Comparison of ENCODE assay signal across 8 mouse cellular contexts in the genomic region with DNA sequence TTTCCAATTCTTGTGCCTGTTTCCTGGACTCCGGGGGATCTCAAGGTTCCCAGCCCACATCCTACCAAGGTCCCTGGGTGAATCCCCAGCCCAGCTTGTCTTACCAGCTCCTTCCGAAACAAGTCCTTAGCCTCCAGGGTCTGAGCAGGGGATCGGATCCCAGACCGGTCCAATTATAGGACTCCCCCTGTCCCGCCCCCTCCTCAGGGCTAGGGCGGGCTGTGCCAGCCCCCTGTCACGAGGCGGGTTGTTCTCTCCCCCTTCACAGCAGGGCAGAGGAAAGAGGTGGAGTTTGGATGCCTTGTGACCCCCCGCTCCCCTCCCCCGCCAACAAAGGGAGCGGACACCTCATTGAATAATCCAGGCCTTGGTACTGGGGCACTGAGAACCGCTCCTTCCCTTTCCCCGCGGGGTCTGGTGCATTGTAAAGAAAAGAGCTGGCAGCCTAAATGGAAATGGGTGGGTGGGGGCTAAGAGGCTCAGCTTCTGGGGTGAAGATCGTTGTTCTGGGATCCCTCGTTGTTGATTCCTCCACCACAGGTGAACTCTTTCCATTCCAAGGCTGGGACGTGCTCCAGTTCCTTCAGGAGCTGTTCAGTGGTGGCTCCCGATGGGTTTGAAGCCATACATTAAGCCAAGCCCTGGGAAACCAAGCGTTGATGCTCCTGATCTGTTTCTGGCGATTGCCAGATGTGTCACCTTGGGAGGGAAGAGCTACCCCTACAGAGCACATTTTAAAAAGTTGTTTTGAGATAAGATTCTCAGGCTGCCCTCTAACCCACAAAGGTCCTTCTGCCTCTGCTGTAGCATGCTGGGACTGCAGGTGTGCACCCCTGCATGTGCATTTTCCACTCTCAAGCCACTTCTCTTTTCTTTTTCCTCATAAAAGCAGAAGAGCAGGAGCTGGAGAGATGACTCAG. TPM values are rescaled to one million over a fixed set of nuclear protein-coding genes. Genes with fewer than 3 reads are reported as not detected.
DNase-seq lines count a peak whose midpoint lies in the region; ATAC-seq and TF ChIP-seq lines count a peak whose summit lies in the region.

Apoe (minus strand) TSS at position 282 of the 920 bp plus-strand sequence.

- ATAC-seq in heart, embryonic 11.5 days (replicated peaks; ENCODE audit: insufficient number of reproducible peaks, low FRiP score, low TSS enrichment), result peak; percentile 50; the same call in 1 of the 2 replicates
- ATAC-seq in kidney, embryonic 14.5 days (ENCODE audit: low FRiP score, low TSS enrichment), result peak; percentile 36
- ATAC-seq in limb, embryonic 14.5 days (ENCODE audit: low FRiP score, low read depth), result peak; percentile 47; the same call in 1 of the 2 replicates
- peak; percentile 49; the same call in 1 of the 2 replicates for ATAC-seq in midbrain, embryonic 13.5 days
- peak; percentile 33; the same call in 1 of the 2 replicates for ATAC-seq in stomach, embryonic 16.5 days (ENCODE audit: insufficient read depth, low FRiP score)

- TF ChIP-seq POLR2A in limb, embryonic 14.5 days (IDR thresholded peaks at IDR 0.05; ENCODE audit: borderline replicate concordance, extremely low read depth, insufficient read depth, insufficient read length), result no peak

- peak; percentile 58 for DNase-seq in ovary, adult 18-20 months (ENCODE audit: low spot score)
- DNase-seq in ovary, postnatal 10 days (ENCODE audit: low spot score), result no peak
- peak; percentile 16 for DNase-seq in limb, embryonic 14.5 days (ENCODE audit: low spot score)

- peaks cover 4% of the 10 kb centered on the region; the same call in 1 of the 2 replicates for H3K9me3 ChIP-seq in erythroblast, embryonic 14.5 days (ENCODE audit: control insufficient read depth, low read length)
- no peaks in the 10 kb centered on the region for H3K9me3 ChIP-seq in heart, embryonic 11.5 days (replicated peaks; ENCODE audit: control insufficient read depth, low read length)
- no peaks in the 10 kb centered on the region for H3K9me3 ChIP-seq in kidney, embryonic 14.5 days (ENCODE audit: control insufficient read depth, low read length)
- no peaks in the 10 kb centered on the region; the same call in 1 of the 2 replicates for H3K9me3 ChIP-seq in limb, embryonic 14.5 days (ENCODE audit: control insufficient read depth, low read length)
- H3K9me3 ChIP-seq in midbrain, embryonic 13.5 days, result no peaks in the 10 kb centered on the region
- no peaks in the 10 kb centered on the region for H3K9me3 ChIP-seq in stomach, embryonic 16.5 days (replicated peaks; ENCODE audit: control insufficient read depth, low read length)

- H3K36me3 ChIP-seq in erythroblast, embryonic 14.5 days (ENCODE audit: control insufficient read depth), result peaks cover 43% of the 10 kb centered on the region
- peaks cover 12% of the 10 kb centered on the region for H3K36me3 ChIP-seq in heart, embryonic 11.5 days (ENCODE audit: control insufficient read depth, insufficient read depth, low read length)
- H3K36me3 ChIP-seq in kidney, embryonic 14.5 days (ENCODE audit: control insufficient read depth, insufficient read depth, low read length), result peaks cover 24% of the 10 kb centered on the region
- H3K36me3 ChIP-seq in limb, embryonic 14.5 days (ENCODE audit: control insufficient read depth, insufficient read depth, low read length), result peaks cover 16% of the 10 kb centered on the region
- H3K36me3 ChIP-seq in midbrain, embryonic 13.5 days, result peaks cover 33% of the 10 kb centered on the region
- H3K36me3 ChIP-seq in stomach, embryonic 16.5 days (ENCODE audit: control insufficient read depth, insufficient read depth, low read length), result peaks cover 8% of the 10 kb centered on the region; the same call in 1 of the 2 replicates

- H3K27ac ChIP-seq in heart, embryonic 11.5 days (ENCODE audit: low read depth, low read length), result peak within 1 kb of the TSS; percentile 41
- H3K27ac ChIP-seq in kidney, embryonic 14.5 days (ENCODE audit: low read depth, low read length), result 0 out of 2 replicates have a peak within 1 kb of the TSS, but pooled peaks have one; percentile 6
- no peak within 1 kb of the TSS for H3K27ac ChIP-seq in limb, embryonic 14.5 days (replicated peaks; ENCODE audit: low read depth, low read length)
- H3K27ac ChIP-seq in midbrain, embryonic 13.5 days, result peak within 1 kb of the TSS; percentile 4; the same call in 1 of the 2 replicates
- 0 out of 2 replicates have a peak within 1 kb of the TSS, but pooled peaks have one; percentile 31 for H3K27ac ChIP-seq in stomach, embryonic 16.5 days (ENCODE audit: low read length)

- peak within 1 kb of the TSS; percentile 57 for H3K4me3 ChIP-seq in erythroblast, embryonic 14.5 days (replicated peaks)
- peak within 1 kb of the TSS; percentile 46 for H3K4me3 ChIP-seq in heart, embryonic 11.5 days (ENCODE audit: low read depth, low read length)
- H3K4me3 ChIP-seq in kidney, embryonic 14.5 days (ENCODE audit: low read length), result peak within 1 kb of the TSS; percentile 21
- H3K4me3 ChIP-seq in limb, embryonic 14.5 days (replicated peaks; ENCODE audit: low read length), result peak within 1 kb of the TSS; percentile 31
- H3K4me3 ChIP-seq in midbrain, embryonic 13.5 days (replicated peaks), result peak within 1 kb of the TSS; percentile 36
- peak within 1 kb of the TSS; percentile 40 for H3K4me3 ChIP-seq in stomach, embryonic 16.5 days (replicated peaks; ENCODE audit: low read length)

- 2% methylated on average over 19 of the region's 20 CpGs for WGBS in heart, embryonic 11.5 days (ENCODE audit: insufficient replicate concordance)
- 3% methylated on average over 20 of the region's 20 CpGs for WGBS in kidney, embryonic 14.5 days
- 2% methylated on average over 20 of the region's 20 CpGs for WGBS in limb, embryonic 14.5 days
- WGBS in midbrain, embryonic 13.5 days, result 2% methylated on average over 19 of the region's 20 CpGs
- WGBS in stomach, embryonic 16.5 days, result 5% methylated on average over 20 of the region's 20 CpGs

- H3K27me3 ChIP-seq in erythroblast, embryonic 14.5 days (ENCODE audit: control insufficient read depth), result peaks cover 35% of the 10 kb centered on the region
- H3K27me3 ChIP-seq in heart, embryonic 11.5 days (ENCODE audit: control insufficient read depth, insufficient read depth, low read length), result no peaks in the 10 kb centered on the region
- no peaks in the 10 kb centered on the region for H3K27me3 ChIP-seq in kidney, embryonic 14.5 days (ENCODE audit: control insufficient read depth, insufficient read depth, low read length)
- H3K27me3 ChIP-seq in limb, embryonic 14.5 days (ENCODE audit: control insufficient read depth, insufficient read depth, low read length), result no peaks in the 10 kb centered on the region
- H3K27me3 ChIP-seq in midbrain, embryonic 13.5 days, result no peaks in the 10 kb centered on the region
- H3K27me3 ChIP-seq in stomach, embryonic 16.5 days (ENCODE audit: control insufficient read depth, insufficient read depth, low read length), result no peaks in the 10 kb centered on the region

- peak within 1 kb of the TSS; percentile 72 for H3K9ac ChIP-seq in heart, embryonic 11.5 days (ENCODE audit: low read depth, low read length)
- peak within 1 kb of the TSS; percentile 46 for H3K9ac ChIP-seq in kidney, embryonic 14.5 days (ENCODE audit: low read depth, low read length)
- H3K9ac ChIP-seq in limb, embryonic 14.5 days (ENCODE audit: low read depth, low read length, severe bottlenecking), result peak within 1 kb of the TSS; percentile 53
- H3K9ac ChIP-seq in midbrain, embryonic 13.5 days (replicated peaks), result peak within 1 kb of the TSS; percentile 66
- H3K9ac ChIP-seq in stomach, embryonic 16.5 days (ENCODE audit: low read length), result peak within 1 kb of the TSS; percentile 51

- H3K4me2 ChIP-seq in heart, embryonic 11.5 days, result peak within 1 kb of the TSS; percentile 85
- peak within 1 kb of the TSS; percentile 60 for H3K4me2 ChIP-seq in kidney, embryonic 14.5 days (replicated peaks; ENCODE audit: low read depth, low read length)
- peak within 1 kb of the TSS; percentile 73 for H3K4me2 ChIP-seq in limb, embryonic 14.5 days (replicated peaks; ENCODE audit: low read depth, low read length, severe bottlenecking)
- peak within 1 kb of the TSS; percentile 64 for H3K4me2 ChIP-seq in midbrain, embryonic 13.5 days (replicated peaks)
- peak within 1 kb of the TSS; percentile 50 for H3K4me2 ChIP-seq in stomach, embryonic 16.5 days (ENCODE audit: low read depth, low read length)

- H3K4me1 ChIP-seq in erythroblast, embryonic 14.5 days (ENCODE audit: control insufficient read depth), result peaks cover 60% of the 10 kb centered on the region
- H3K4me1 ChIP-seq in heart, embryonic 11.5 days (ENCODE audit: control insufficient read depth, insufficient read depth, low read length), result peaks cover 32% of the 10 kb centered on the region
- peaks cover 12% of the 10 kb centered on the region; the same call in 1 of the 2 replicates for H3K4me1 ChIP-seq in kidney, embryonic 14.5 days (ENCODE audit: control insufficient read depth, insufficient read depth, low read length)
- H3K4me1 ChIP-seq in limb, embryonic 14.5 days (ENCODE audit: control insufficient read depth, insufficient read depth, low read length), result peaks cover 16% of the 10 kb centered on the region
- H3K4me1 ChIP-seq in midbrain, embryonic 13.5 days (replicated peaks), result peaks cover 21% of the 10 kb centered on the region
- peaks cover 34% of the 10 kb centered on the region for H3K4me1 ChIP-seq in stomach, embryonic 16.5 days (ENCODE audit: control insufficient read depth, insufficient read depth, low read length)

RNA-seq across cellular contexts. Expression of gene Apoe, which starts in this region (rescaled TPM):
- polyA plus RNA-seq in erythroblast, embryonic 14.5 days (2012), result 12.1 and 14.3 TPM in 2 replicates
- 357 and 371 TPM in 2 replicates for polyA plus RNA-seq in heart, embryonic 11.5 days (2014; fragmentation: Nextera tagmentation; extraction: Ambion mirVana)
- 175 and 184 TPM in 2 replicates for polyA plus RNA-seq in kidney, embryonic 14.5 days (2014; fragmentation: Nextera tagmentation; extraction: Ambion mirVana)
- 365 and 376 TPM in 2 replicates for polyA plus RNA-seq in limb, embryonic 14.5 days (2012; rRNA removed)
- 413 and 469 TPM in 2 replicates for polyA plus RNA-seq in limb, embryonic 14.5 days (2014; fragmentation: Nextera tagmentation; extraction: Ambion mirVana)
- 173 and 194 TPM in 2 replicates for polyA plus RNA-seq in midbrain, embryonic 13.5 days (2015; fragmentation: Nextera tagmentation; extraction: Ambion mirVana)
- 385 and 438 TPM in 2 replicates for polyA plus RNA-seq in stomach, embryonic 16.5 days (2015; fragmentation: Nextera tagmentation; extraction: Ambion mirVana)

Comparison
In these comparisons a context has a peak if more than half of its experiments do, and no peak if none do; other contexts are left out.
1. RNA of gene Apoe (polyA plus RNA-seq): 385 to 438 TPM in stomach, embryonic 16.5 days, 365 to 469 TPM in limb, embryonic 14.5 days, 357 to 371 TPM in heart, embryonic 11.5 days, 173 to 194 TPM in midbrain, embryonic 13.5 days and 175 to 184 TPM in kidney, embryonic 14.5 days; 12.1 to 14.3 TPM in erythroblast, embryonic 14.5 days; every median in the first group is over 10 times any median in the second.
2. Peak in every context shown above with its lines, with median percentiles within 50 percentile points of each other: H3K4me3 ChIP-seq, ATAC-seq, H3K4me2 ChIP-seq and H3K9ac ChIP-seq.